Mouse (Mus musculus): ENCODE results near the gene Serac1.

DNA sequence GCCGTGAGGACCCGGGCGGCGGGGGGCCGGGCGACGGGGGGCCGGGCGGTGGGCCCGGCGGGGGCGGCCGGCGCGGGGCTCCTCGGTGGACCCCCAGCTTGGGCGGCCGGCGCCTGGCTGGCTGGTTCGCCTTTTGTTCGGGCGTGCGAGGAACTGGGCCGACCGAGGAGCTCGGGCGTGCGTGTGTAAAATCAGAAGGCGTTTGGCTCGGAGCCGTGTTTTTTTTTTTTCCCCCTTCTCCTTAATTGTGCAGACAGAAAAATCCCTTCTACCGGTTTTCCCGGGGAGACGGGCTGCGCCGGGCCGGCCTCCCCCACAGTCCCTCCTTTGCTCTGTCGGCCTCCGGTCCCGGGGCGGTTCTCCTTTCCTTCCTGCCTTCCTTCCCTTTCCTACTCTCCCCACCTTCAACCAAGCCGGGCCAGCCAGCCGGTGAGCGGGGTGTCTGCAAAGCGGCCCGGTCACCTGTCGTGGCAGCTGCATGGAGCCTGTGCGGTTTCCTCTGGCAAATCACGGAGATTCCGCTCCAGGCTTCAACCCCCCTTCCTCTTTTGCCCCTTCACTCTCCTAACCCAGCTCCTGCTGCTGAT is 27.6 kb upstream of the Serac1 start:
- TF ChIP-seq CTCF (IDR thresholded peaks at IDR 0.05; ENCODE audit: insufficient read depth, low read length) (no peak), POLR2A (IDR thresholded peaks at IDR 0.05; ENCODE audit: borderline replicate concordance, extremely low read depth, low read depth, low read length) (peak; percentile 30; the same call in 1 of the 2 replicates)

All from lung, adult 2 months (tissue).